Mouse (Mus musculus) brain, embryonic 14.5 days (tissue): ENCODE data around the gene Cinp.

ENCODE experiments used
- CTCF ChIP-seq: fragments of 200-500 bp; IDR thresholded peaks from 2 replicates; pipeline ENCODE4 v1.5.1; 2012; ENCODE audit warnings: inconsistent platforms, mild to moderate bottlenecking, moderate library complexity, borderline replicate concordance; ENCODE audit not compliant: insufficient read depth, insufficient read length; ENCODE audit errors: extremely low read depth
- POLR2A ChIP-seq: fragments of 200-500 bp; IDR thresholded peaks from 2 replicates; pipeline ENCODE4 v1.6.1; 2012; ENCODE audit warnings: mild to moderate bottlenecking, inconsistent platforms, borderline replicate concordance; ENCODE audit not compliant: poor library complexity, insufficient read depth, insufficient read length, severe bottlenecking; ENCODE audit errors: extremely low read depth

GRCm38 (mm10) chr12:110875351-110875750 is 13.6 kb downstream of the Cinp start:
- TF ChIP-seq POLR2A (no peak), CTCF (no peak)
